Mouse (Mus musculus) embryonic fibroblast, embryonic 13.5 days (primary cell): ENCODE data around the gene Jarid2.

Source experiments
- CTCF ChIP-seq: IDR thresholded peaks from 2 replicates; pipeline ENCODE4 v1.5.1; 2011; ENCODE audit warnings: mild to moderate bottlenecking, control low read depth, low read length, moderate library complexity, borderline replicate concordance; ENCODE audit not compliant: insufficient read depth
- POLR2A ChIP-seq: IDR thresholded peaks from 2 replicates; pipeline ENCODE4 v1.6.1; 2011; ENCODE audit warnings: low read depth, mild to moderate bottlenecking, control low read depth, low read length, moderate library complexity

DNA sequence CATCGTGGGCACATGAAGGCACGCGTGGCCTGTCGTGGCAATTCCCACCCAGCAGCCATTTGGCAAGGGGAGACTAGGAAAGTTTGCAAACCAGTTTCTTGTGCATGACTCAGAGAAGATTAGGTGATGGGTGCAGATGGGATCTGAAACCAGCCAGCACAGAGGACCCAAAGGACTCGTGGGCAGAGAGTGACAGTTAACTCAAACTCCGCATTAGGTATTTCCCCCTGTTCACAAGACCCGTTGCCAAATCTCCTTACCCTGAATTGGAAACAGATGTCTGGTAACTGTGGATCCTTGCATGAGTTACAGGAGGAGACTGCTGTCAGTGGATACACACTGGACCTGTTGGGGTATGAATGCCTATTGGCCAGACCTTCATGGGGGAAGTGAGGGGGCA lies 48.2 kb upstream of the Jarid2 start:
- TF ChIP-seq CTCF (no peak), POLR2A (no peak)
